Mouse (Mus musculus) lung, adult 18-20 months (tissue): ENCODE data around the gene Nsd1.
"Not testable (repeated sequence)": the region's sequence is repeated elsewhere in the genome, so short reads cannot be mapped to it uniquely, and the experiment has no call there.

Experiments
- DNase-seq, 2 experiments: peaks; one replicate each; pipeline ENCODE4 v3.0.0; 2022; ENCODE audit warnings: mixed read lengths in 2 of 2

The Nsd1 gene

DNA sequence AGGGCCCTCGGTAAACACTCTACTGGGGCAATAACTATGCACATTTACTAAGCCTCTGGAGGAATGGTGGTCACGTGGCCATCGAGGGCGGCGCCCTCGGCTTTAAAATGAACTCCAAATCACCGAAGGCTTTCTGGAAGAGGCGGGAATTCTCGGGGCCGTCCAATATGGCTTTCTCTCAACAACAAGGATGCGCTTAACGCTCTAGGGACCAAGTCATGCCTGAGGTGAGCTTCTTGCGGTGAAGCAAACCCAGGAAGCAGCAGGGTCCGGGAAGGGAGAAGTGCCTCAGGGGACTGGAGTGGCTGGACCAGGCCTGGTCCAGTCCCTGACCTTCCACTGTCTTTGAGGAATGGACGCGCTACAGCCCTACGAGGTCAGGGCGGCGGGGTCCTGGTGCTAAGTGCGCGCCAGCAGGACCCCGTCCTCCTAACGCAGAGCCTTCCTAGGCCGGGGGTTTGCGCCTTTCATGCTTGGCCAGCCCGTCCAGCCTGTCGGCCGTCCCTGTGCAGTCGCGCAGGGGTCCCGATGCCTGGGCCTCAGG lies at the start of gene Nsd1:
TSS of gene Nsd1 (plus strand) at position 134 of the 544 bp plus-strand sequence.
- DNase-seq, result no peak

DNA sequence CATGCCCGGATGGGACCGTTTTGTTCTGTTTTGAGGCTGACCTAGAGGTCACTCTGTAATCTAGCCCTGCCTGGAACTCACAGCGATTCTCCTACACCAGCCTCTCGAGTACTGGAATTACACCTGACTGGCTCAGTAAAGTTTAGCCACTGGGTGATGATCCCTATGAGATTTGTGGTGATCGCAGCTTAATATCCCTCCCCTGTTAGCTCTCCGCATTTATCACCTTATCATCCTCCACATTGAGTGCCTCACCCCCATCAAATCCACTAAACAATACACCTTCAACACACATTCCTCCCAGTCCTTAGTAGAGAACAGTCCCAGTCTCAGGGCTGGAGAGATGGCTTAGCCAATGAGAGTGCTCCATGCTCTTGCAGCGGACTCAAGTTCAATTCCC lies 47.2 kb upstream of the Nsd1 start:
- DNase-seq, result no peak

DNA sequence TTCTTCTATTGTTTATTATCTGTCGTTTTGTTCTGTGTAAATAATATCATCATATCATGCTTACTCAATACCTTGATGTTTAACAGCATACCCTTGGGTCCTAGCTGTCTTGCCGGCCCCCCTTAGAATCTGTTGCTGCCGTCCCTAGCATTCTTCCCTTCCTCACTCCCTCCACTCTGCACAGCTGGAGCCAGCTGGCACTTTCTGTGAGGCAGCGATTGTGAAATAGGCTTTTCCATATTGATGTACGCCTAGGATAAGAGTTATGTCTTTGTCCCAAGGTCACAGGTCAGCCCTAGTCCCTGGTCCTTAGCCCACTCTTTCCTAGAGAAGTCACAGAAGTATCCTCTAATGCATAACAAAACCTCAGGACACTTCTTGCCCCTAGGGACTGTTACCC lies 46.0 kb upstream of the Nsd1 start:
- DNase-seq, result peak; percentile 50 to 55

GRCm38 (mm10) chr13:55165831-55166339 lies 43.7 kb upstream of the Nsd1 start:
- no peak for DNase-seq

- DNase-seq, result no peak
These were observed 42.5 kb upstream of the Nsd1 start for GRCm38 (mm10) chr13:55166806-55167725.

- no peak for DNase-seq
These were observed 41.8 kb upstream of the Nsd1 start for GRCm38 (mm10) chr13:55167798-55168197.

DNA sequence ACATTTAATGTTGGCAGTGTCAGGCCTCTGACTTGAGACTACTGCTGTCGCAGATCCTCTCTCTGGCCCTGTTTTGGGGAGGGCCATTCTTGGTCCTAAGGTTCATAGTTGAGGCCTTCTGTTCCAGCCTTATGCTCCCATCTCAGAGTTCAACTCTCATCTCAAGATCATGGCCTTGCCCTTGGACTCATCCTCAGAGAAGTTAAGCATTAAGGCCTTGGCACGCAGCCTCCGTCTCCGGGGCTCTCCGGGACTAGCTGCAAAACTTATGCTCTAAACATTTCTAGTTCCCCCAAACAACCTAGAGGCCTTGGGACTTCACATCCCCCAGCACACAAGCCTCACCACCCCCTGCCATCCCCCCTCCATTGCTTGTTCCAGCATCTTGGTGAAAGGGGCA lies 41.3 kb upstream of the Nsd1 start:
- DNase-seq, result no peak

GRCm38 (mm10) chr13:55168958-55169369 lies 40.6 kb upstream of the Nsd1 start:
- peak; percentile 55 to 69 for DNase-seq

- DNase-seq, result peak; percentile 51 to 54
These were observed 37.9 kb upstream of the Nsd1 start for GRCm38 (mm10) chr13:55171517-55172335.

DNA sequence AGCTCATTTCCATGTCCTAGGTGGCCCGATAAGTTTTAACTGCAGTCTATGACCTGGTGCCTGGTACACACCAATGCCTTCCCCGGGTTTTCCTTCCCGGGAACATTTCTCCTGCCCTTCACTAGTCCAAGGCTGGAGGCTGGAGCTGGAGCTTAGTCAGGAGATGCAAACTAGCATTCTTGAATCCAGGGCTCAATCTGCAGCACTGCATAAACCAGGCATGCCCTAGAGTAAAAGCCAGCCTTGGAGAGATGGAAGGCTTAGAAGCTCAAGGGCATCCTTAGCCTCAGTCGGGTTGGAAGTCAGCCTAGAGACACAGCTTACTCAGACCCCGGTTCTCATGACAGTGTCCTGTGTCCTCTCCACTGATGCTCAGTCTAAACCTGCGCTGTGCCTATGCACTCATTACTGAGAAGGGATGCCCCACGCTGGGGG lies 37.2 kb upstream of the Nsd1 start:
- no peak for DNase-seq

DNA sequence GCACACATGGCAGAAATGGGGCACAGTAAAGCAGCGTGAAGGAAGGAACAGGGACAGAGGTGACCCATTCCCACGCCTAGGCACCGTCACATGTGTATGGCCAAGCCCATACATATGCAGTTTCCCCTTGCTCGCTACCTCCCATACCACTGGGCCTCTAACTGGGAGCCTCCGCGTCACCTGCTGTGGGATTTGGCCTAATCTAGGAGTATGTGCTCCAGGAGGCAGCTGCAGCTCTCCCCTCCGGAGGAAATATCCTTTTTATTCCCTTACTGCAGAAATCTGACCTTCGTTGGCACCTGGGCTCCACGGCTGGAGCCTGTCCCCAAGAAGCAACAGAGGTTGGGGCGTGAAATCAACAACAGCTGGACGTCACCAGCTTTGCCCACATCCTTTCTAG lies 35.2 kb upstream of the Nsd1 start:
- DNase-seq, result no peak

- peak in 1 of 2 experiments; percentile 42 for DNase-seq
These were observed 33.3 kb upstream of the Nsd1 start for GRCm38 (mm10) chr13:55176265-55176664.

- DNase-seq, result no peak
These were observed 31.6 kb upstream of the Nsd1 start for GRCm38 (mm10) chr13:55177903-55178496.

GRCm38 (mm10) chr13:55178556-55178955 lies 31.0 kb upstream of the Nsd1 start:
- DNase-seq, result peak; percentile 74 to 76

- DNase-seq, result no peak
These were observed 30.0 kb upstream of the Nsd1 start for GRCm38 (mm10) chr13:55179591-55179990.

DNA sequence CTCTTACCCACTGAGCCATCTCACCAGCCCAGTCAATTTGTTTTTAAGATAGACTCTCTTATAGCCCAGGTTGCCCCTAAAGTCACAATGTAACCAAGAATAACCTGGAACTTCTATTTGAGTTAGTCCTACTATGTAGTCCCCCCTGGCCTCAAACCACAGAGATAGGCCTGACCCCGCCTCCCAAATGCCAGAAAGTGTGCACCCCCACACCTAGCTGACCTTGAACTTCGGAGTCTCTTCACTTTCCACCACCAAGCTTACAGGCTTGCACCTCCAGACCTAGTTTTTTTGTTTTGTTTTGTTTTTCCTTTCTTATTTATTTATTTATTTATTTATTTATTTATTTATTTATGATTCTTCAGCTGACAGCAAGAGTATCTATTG lies 27.8 kb upstream of the Nsd1 start:
- no peak for DNase-seq

DNA sequence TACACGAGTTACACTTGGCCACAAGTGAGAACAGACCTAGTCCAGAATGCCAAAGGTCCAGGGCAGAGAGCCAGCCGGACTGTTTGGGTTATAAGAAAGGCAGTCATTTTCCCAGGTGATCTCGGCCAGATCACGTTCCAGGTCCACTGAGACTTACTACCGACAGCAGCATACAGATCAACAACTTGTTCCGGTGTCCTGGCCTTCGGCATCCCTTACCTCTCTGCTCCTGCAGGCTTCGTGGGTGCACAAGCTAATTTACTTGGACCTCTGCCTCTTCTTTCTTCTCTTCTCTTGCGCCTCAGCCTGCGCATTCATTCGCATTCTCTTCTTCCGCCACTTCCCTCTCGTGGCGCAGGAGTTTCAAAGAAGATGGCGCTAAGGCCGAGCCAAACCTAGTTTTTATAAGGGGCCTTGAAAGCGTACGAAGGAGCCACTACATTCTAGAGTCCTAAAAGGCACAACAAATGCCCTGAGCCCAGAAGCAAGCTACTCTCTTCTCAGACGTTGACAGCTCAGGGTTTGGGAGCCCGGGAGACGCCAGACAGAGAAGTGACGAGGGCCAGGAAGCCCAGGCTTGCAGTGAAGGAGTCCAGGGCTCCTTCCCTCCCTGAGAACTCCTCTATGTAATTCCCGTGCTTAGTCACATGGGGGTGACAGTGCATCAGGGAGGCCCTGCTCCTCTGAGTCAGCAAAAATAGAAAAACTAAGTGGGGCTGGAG lies 27.2 kb upstream of the Nsd1 start:
- DNase-seq, result peak; percentile 80 to 86

DNA sequence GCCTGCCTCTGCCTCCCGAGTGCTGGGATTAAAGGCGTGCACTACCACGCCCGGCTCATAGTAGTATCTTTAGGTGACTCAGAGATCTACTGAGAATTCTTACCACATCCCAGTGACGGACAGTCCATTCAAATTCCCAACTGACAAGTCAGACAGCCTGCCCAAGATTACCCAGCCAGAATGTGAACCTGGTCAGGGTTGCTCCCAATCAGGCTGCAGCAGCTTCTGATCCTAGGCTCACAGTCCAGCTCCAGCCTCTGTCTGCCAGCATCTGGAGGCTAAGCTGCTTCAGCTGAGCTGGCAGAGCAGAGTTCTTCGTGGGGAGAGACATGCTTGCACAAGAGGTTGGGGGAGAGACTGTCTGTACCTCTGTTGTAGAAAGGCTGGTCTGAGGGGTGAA lies 26.2 kb upstream of the Nsd1 start:
- no peak for DNase-seq

GRCm38 (mm10) chr13:55187062-55187461 lies 22.5 kb upstream of the Nsd1 start:
- not testable (repeated sequence) for DNase-seq

DNA sequence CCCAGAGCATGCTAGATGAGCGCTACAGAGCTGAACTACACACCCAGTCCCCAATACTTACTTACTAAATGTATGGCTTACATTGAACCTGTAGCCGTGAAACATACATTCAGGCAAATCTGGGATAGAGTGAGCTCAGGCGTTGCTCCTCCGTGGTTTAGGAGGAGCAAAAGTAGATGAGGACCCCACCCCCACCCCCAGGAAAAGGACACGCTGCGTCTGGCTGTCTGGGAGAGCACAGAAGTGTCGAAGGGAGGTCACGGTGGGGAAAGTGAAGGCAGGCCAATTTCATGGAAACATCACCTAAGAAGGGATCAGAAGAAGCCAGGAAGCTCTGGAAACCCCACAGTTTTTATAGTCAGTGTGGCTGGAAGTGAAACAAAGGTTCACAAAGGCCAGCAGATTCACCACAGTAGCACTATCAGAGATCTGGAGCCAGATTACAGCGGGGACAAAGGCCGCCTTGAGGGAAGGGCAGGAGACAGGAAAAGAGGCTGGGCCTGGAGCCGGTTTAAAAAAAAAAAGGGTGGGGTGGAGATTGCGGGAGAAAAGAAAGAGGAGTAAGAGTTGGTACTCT lies 20.0 kb upstream of the Nsd1 start:
- DNase-seq, result no peak

- peak; percentile 97 to 98 for DNase-seq
These were observed 19.3 kb upstream of the Nsd1 start for GRCm38 (mm10) chr13:55190121-55190868.
